Mouse (Mus musculus) neural tube, embryonic 14.5 days (tissue): ENCODE results near the gene Klc4. TPM values are rescaled to one million over a fixed set of nuclear protein-coding genes. Genes with fewer than 3 reads are reported as not detected.

Experiments
- ATAC-seq: fragments of 200-750 bp; cut with Nextera tagmentation; 2 replicates; pipeline ENCODE4 v1.8.0; 2017; ENCODE audit warnings: low read depth, mild to moderate bottlenecking, moderate TSS enrichment, moderate library complexity
- H3K27ac ChIP-seq: fragments of 300-500 bp; sonication (generic); 2 replicates; pipeline ENCODE4 v1.5.1; 2014; ENCODE audit warnings: low read depth, mild to moderate bottlenecking, control low read depth, low read length, moderate library complexity, mixed read lengths
- H3K27me3 ChIP-seq: fragments of 300-500 bp; sonication (generic); 2 replicates; pipeline ENCODE4 v1.6.1; 2014; ENCODE audit warnings: low read length; ENCODE audit not compliant: control insufficient read depth, insufficient read depth
- H3K36me3 ChIP-seq: fragments of 300-500 bp; sonication (generic); 2 replicates; pipeline ENCODE4 v1.6.1; 2014; ENCODE audit warnings: low read length, mixed read lengths; ENCODE audit not compliant: control insufficient read depth, insufficient read depth
- H3K4me1 ChIP-seq: fragments of 300-500 bp; sonication (generic); 2 replicates; pipeline ENCODE4 v1.6.1; 2014; ENCODE audit warnings: low read length; ENCODE audit not compliant: control insufficient read depth, insufficient read depth
- H3K4me2 ChIP-seq: fragments of 300-500 bp; sonication (generic); 2 replicates; pipeline ENCODE4 v1.6.1; 2014; ENCODE audit warnings: mild to moderate bottlenecking, low read depth, low read length, control low read depth
- H3K4me3 ChIP-seq: fragments of 300-500 bp; sonication (generic); 2 replicates; pipeline ENCODE4 v1.5.1; 2014; ENCODE audit warnings: low read depth, low read length, control low read depth, mixed read lengths
- H3K9ac ChIP-seq: fragments of 300-500 bp; sonication (generic); replicated peaks from 2 replicates; pipeline ENCODE4 v1.6.1; 2014; ENCODE audit warnings: low read depth, mild to moderate bottlenecking, control low read depth, low read length, mixed read lengths
- H3K9me3 ChIP-seq: fragments of 300-500 bp; sonication (generic); 2 replicates; pipeline ENCODE4 v1.6.1; 2016; ENCODE audit warnings: low read length; ENCODE audit not compliant: control insufficient read depth
- WGBS: fragments of 180-500 bp; shearing (Covaris S2); extraction: QIAGEN DNeasy Blood & Tissue Kit; methylation state at CpG from one replicate; pipeline ENCODE4 v1.1.7; 2014; 5-methylcytosine and 5-hydroxymethylcytosine counted together
- polyA plus RNA-seq: library from polyadenylated mRNA; unstranded; fragments of >200 nt; fragmentation: Nextera tagmentation; extraction: Ambion mirVana; gene quantifications from 2 replicates; pipeline ENCODE4 v1.2.1, GENCODE M21; 2014

The Klc4 gene
- polyA plus RNA-seq, 1 experiment from 2014 or later = 27.7 TPM

DNA sequence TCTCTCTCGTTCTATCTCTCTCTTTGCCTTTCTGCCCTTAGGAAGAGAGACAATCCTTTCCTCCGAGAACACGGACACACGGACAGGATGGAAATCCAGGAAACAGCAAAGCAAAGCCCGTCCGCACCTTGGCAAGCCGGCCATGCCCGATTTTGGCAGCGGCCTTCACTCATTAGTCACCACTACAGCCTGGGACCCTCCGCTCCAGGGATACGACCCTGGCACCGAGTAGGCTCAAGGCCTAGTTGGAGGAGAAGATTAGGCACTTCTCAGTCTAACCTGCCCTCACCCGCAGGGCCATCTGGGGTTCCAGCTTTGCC is 17.4 kb downstream of the Klc4 start:
- 0% methylated on average over 13 of the region's 13 CpGs for WGBS
- Histone ChIP-seq H3K4me3 (peak overlapping the region; percentile 91), H3K4me1 (peaks cover 30% of the 10 kb centered on the region), H3K9ac (peak overlapping the region; percentile 91), H3K27me3 (no peaks in the 10 kb centered on the region), H3K36me3 (peaks cover 12% of the 10 kb centered on the region), H3K9me3 (no peaks in the 10 kb centered on the region), H3K4me2 (peak overlapping the region; percentile 68), H3K27ac (no peak overlapping the region)
- ATAC-seq = no peak

- ATAC-seq = no peak
- H3K4me1 ChIP-seq = peaks cover 30% of the 10 kb centered on the region
Observed at GRCm38 (mm10) chr17:46627409-46627808, 18.4 kb downstream of the Klc4 start.

GRCm38 (mm10) chr17:46624598-46624997 is 21.2 kb downstream of the Klc4 start:
- Histone ChIP-seq H3K4me1 (peaks cover 46% of the 10 kb centered on the region), H3K4me3 (no peak overlapping the region), H3K9me3 (no peaks in the 10 kb centered on the region), H3K27me3 (no peaks in the 10 kb centered on the region), H3K4me2 (peak overlapping the region; percentile 16; the same call in 1 of the 2 replicates), H3K9ac (0 out of 2 replicates have a peak overlapping the region, but pooled peaks have one; percentile 21), H3K27ac (no peak overlapping the region), H3K36me3 (no peaks in the 10 kb centered on the region)
- ATAC-seq = no peak
- WGBS = 44% methylated on average over 12 of the region's 12 CpGs

More at GRCm38 (mm10) chr17:46627409-46627808, 18.4 kb downstream of the Klc4 start:
- Histone ChIP-seq H3K27me3 (no peaks in the 10 kb centered on the region), H3K9ac (0 out of 2 replicates have a peak overlapping the region, but pooled peaks have one; percentile 26), H3K9me3 (no peaks in the 10 kb centered on the region), H3K36me3 (peaks cover 12% of the 10 kb centered on the region), H3K4me2 (peak overlapping the region; percentile 68), H3K27ac (no peak overlapping the region), H3K4me3 (peak overlapping the region; percentile 91)
- 16% methylated on average over 6 of the region's 6 CpGs for WGBS

GRCm38 (mm10) chr17:46623819-46624557 is 21.8 kb downstream of the Klc4 start:
- Histone ChIP-seq H3K36me3 (no peaks in the 10 kb centered on the region), H3K9ac (no peak overlapping the region), H3K27me3 (no peaks in the 10 kb centered on the region), H3K4me1 (peaks cover 53% of the 10 kb centered on the region), H3K27ac (0 out of 2 replicates have a peak overlapping the region, but pooled peaks have one; percentile 3), H3K9me3 (no peaks in the 10 kb centered on the region), H3K4me2 (peak overlapping the region; percentile 16; the same call in 1 of the 2 replicates), H3K4me3 (no peak overlapping the region)
- ATAC-seq = no peak
- WGBS = 20% methylated on average over 10 of the region's 10 CpGs

DNA sequence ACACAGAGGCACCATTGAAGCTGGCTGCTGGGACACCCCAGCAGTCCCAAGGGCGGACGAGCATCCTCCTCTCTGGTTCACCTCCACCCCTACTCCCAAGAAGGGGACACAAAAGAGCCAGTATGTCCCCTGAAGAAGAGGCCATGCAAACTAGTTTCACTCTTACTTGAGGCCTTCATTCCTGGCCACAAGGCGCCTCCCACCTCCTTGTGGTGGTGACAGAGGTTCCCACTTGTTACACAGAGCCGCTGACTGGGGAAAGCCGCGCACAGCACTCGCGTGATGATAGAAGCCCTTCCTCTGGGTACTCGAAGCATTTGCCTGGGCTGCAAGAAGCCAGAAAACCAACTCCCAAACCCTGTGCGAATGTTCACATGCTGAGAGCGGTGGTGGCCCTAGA is 23.6 kb downstream of the Klc4 start:
- no peaks in the 10 kb centered on the region for H3K27me3 ChIP-seq
- no peak overlapping the region for H3K4me2 ChIP-seq
- H3K9me3 ChIP-seq = no peaks in the 10 kb centered on the region
- WGBS = 74% methylated on average over 11 of the region's 11 CpGs
- H3K9ac ChIP-seq = no peak overlapping the region
- H3K4me1 ChIP-seq = peaks cover 56% of the 10 kb centered on the region
- H3K27ac ChIP-seq = no peak overlapping the region
- no peak overlapping the region for H3K4me3 ChIP-seq
- ATAC-seq = no peak
- no peaks in the 10 kb centered on the region for H3K36me3 ChIP-seq

GRCm38 (mm10) chr17:46621324-46621723 is 24.5 kb downstream of the Klc4 start:
- WGBS = 53% methylated on average over 15 of the region's 15 CpGs
- peaks cover 51% of the 10 kb centered on the region for H3K4me1 ChIP-seq
- no peaks in the 10 kb centered on the region for H3K27me3 ChIP-seq
- H3K4me2 ChIP-seq = no peak overlapping the region
- H3K36me3 ChIP-seq = no peaks in the 10 kb centered on the region
- H3K4me3 ChIP-seq = no peak overlapping the region
- peak overlapping the region; percentile 41; the same call in 1 of the 2 replicates for H3K27ac ChIP-seq
- H3K9me3 ChIP-seq = no peaks in the 10 kb centered on the region
- no peak for ATAC-seq
- H3K9ac ChIP-seq = no peak overlapping the region

DNA sequence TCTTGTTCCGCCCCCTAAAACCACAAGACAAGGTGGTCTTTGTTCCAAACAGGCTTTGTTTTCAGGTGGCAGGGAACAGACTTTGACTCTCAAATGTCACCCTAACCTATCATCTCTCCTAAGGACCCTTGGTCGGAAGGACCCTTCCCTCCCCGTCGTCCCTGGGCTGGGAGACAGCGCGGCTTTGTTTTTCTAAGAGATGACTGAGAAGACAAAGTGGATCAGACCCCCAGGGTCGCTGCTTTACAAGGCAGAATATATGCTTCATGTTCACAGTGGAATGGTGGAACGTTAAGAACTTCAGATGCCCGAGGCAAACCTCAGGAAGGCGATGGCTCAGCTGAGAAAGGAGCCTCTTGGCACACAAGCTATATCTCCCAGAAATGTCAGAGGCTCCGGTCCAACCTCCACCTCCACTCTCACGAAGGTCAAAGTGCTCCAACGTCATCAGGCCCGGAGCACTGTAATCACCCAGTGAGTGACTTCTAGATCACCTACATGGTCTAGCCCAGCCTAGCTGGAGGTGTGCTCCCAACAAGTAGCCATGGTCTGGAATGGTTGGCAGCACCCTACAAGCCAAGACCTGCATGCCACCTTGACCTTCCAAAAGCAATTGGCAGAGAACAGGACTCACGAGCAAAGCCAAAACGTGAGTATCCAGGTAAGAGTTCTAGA is 26.0 kb downstream of the Klc4 start:
- peaks cover 51% of the 10 kb centered on the region for H3K4me1 ChIP-seq
- H3K9ac ChIP-seq = peak overlapping the region; percentile 32
- no peak for ATAC-seq
- no peak overlapping the region for H3K4me3 ChIP-seq
- H3K27me3 ChIP-seq = no peaks in the 10 kb centered on the region
- no peaks in the 10 kb centered on the region for H3K9me3 ChIP-seq
- no peaks in the 10 kb centered on the region for H3K36me3 ChIP-seq
- H3K4me2 ChIP-seq = peak overlapping the region; percentile 28
- H3K27ac ChIP-seq = peak overlapping the region; percentile 48
- WGBS = 22% methylated on average over 16 of the region's 16 CpGs

GRCm38 (mm10) chr17:46618769-46619682 is 26.8 kb downstream of the Klc4 start:
- no peaks in the 10 kb centered on the region for H3K27me3 ChIP-seq
- no peaks in the 10 kb centered on the region for H3K36me3 ChIP-seq
- H3K9me3 ChIP-seq = no peaks in the 10 kb centered on the region
- peak; percentile 38 for ATAC-seq
- H3K27ac ChIP-seq = peak overlapping the region; percentile 48
- no peak overlapping the region for H3K4me3 ChIP-seq
- H3K4me2 ChIP-seq = peak overlapping the region; percentile 28
- peak overlapping the region; percentile 18; the same call in 1 of the 2 replicates for H3K9ac ChIP-seq
- peaks cover 46% of the 10 kb centered on the region for H3K4me1 ChIP-seq
- WGBS = 8% methylated on average over 27 of the region's 27 CpGs
